Mouse (Mus musculus): ENCODE measurements around the gene Enpp1. TPM values are rescaled to one million over a fixed set of nuclear protein-coding genes. Genes with fewer than 3 reads are reported as not detected.

Enpp1 gene
- polyA plus RNA-seq, 1 experiment from 2014 or later, result 3.9 TPM

DNA sequence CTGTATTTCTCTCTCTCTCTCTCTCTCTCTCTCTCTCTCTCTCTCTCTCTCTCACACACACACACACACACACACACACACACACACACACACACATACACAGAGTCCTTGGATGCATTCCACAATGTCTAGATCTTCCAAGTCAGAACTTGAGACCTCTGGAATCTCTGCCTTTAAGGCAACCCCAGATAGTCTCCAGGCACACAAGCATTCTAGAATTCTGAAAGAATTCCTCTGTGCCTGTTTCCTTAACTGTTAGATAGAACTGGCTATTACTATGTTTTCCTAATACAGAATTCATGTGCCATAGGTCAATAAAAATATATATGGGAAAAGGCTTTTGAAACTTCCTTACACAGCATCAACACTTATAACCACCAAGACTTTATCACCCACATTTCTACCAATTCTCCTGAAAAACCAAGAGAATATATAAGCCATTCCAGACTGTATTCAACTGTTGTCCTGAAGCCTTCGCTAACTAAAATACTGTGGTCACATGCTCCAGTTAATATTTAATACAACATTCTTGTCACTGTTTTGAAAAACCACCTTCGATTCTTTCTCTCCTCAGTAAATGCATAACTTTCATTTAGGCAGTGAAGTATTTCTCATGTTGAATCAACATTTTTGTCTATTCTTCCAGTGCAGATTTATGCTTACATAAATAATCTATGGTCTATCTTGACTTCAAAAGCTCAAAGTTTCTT lies 5.4 kb downstream of the Enpp1 start:
- H3K4me1 ChIP-seq, result peaks cover 9% of the 10 kb centered on the region
- no peak for ATAC-seq (replicated peaks; ENCODE audit: low FRiP score)
- no peak overlapping the region for H3K9ac ChIP-seq
- 59% methylated on average over 2 of the region's 2 CpGs for WGBS
- H3K4me3 ChIP-seq (replicated peaks), result no peak overlapping the region
- H3K27ac ChIP-seq, result no peak overlapping the region
- H3K27me3 ChIP-seq, result peaks cover 10% of the 10 kb centered on the region; the same call in 1 of the 2 replicates
- no peak overlapping the region for H3K4me2 ChIP-seq
- H3K9me3 ChIP-seq (replicated peaks), result no peaks in the 10 kb centered on the region
- H3K36me3 ChIP-seq, result no peaks in the 10 kb centered on the region

- Histone ChIP-seq H3K36me3 (no peaks in the 10 kb centered on the region), H3K27me3 (no peaks in the 10 kb centered on the region), H3K4me3 (replicated peaks) (no peak overlapping the region), H3K4me2 (no peak overlapping the region), H3K27ac (no peak overlapping the region), H3K4me1 (no peaks in the 10 kb centered on the region), H3K9me3 (replicated peaks) (no peaks in the 10 kb centered on the region), H3K9ac (no peak overlapping the region)
- no peak for ATAC-seq (replicated peaks; ENCODE audit: low FRiP score)
- 70% methylated on average over 2 of the region's 2 CpGs for WGBS
These were observed 9.3 kb downstream of the Enpp1 start for GRCm38 (mm10) chr10:24702698-24703097.

DNA sequence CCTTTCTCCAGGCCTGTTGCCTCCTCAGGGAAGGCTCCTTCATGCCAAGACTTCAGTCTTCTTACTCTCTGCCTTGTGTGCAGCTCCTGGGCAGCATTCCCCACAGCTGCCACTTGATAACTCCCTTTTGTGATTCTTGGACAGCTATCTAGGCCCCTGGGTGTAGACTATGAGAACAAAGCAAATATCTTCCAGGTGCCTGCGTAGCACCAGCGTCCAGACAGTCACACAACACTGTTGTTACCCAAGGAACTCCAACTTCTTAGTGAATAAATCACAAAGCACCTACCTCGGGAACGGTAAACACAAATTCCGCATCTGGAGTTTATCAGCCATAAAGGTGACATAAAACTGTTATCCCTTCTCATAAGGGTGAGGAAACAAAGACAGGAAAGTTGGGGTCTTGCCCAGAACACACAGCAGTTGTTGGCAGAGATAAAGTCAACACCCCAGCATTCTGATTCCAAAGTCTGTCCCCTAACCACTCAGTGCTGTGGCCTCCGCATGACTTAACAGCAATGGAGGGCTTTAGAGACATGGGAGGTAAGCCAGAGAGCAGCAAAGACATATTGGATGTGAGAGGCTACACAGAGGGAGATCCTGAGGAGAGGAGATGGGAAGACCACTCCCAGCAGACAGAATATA lies 13.7 kb downstream of the Enpp1 start:
- Histone ChIP-seq H3K27ac (no peak overlapping the region), H3K27me3 (no peaks in the 10 kb centered on the region), H3K4me3 (replicated peaks) (no peak overlapping the region), H3K9ac (no peak overlapping the region), H3K9me3 (replicated peaks) (no peaks in the 10 kb centered on the region), H3K4me1 (no peaks in the 10 kb centered on the region), H3K4me2 (no peak overlapping the region), H3K36me3 (no peaks in the 10 kb centered on the region)
- no peak for ATAC-seq (replicated peaks; ENCODE audit: low FRiP score)
- WGBS, result 42% methylated on average over 6 of the region's 6 CpGs

- H3K27ac ChIP-seq, result no peak overlapping the region
- H3K4me2 ChIP-seq, result no peak overlapping the region
- no peak for ATAC-seq (replicated peaks; ENCODE audit: low FRiP score)
These were observed 15.2 kb downstream of the Enpp1 start for GRCm38 (mm10) chr10:24696761-24697160.

DNA sequence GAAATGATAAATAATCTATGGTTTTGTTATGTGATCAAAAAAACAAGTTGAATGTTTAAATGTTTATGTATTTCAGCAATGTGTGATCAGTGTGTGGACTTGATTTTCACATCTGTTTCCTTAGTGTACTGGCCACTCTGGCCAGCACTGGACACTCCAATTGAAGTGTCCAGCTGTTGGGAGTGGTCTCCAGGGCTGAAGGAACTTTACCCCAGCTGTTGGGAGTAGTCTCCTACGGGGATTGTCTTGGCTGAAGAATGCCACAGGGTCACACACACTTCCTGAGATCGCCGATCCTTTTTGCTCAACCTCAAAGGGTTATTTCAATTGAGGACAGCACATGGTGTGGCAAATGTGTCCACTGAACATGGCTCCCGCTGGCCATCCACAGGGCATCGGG lies 16.2 kb downstream of the Enpp1 start:
- Histone ChIP-seq H3K4me1 (no peaks in the 10 kb centered on the region), H3K27me3 (no peaks in the 10 kb centered on the region), H3K9me3 (replicated peaks) (no peaks in the 10 kb centered on the region), H3K4me2 (no peak overlapping the region), H3K9ac (no peak overlapping the region), H3K4me3 (replicated peaks) (no peak overlapping the region), H3K27ac (no peak overlapping the region), H3K36me3 (no peaks in the 10 kb centered on the region)
- ATAC-seq (replicated peaks; ENCODE audit: low FRiP score), result no peak
- WGBS, result 63% methylated on average over 5 of the region's 5 CpGs

More at GRCm38 (mm10) chr10:24696761-24697160, 15.2 kb downstream of the Enpp1 start:
- H3K9me3 ChIP-seq (replicated peaks), result no peaks in the 10 kb centered on the region
- H3K36me3 ChIP-seq, result no peaks in the 10 kb centered on the region
- H3K27me3 ChIP-seq, result no peaks in the 10 kb centered on the region
- no peak overlapping the region for H3K4me3 ChIP-seq (replicated peaks)
- H3K4me1 ChIP-seq, result no peaks in the 10 kb centered on the region
- WGBS, result 77% methylated on average over 3 of the region's 3 CpGs
- no peak overlapping the region for H3K9ac ChIP-seq

GRCm38 (mm10) chr10:24682518-24683104 lies 29.3 kb downstream of the Enpp1 start:
- 75% methylated on average over 7 of the region's 7 CpGs for WGBS

DNA sequence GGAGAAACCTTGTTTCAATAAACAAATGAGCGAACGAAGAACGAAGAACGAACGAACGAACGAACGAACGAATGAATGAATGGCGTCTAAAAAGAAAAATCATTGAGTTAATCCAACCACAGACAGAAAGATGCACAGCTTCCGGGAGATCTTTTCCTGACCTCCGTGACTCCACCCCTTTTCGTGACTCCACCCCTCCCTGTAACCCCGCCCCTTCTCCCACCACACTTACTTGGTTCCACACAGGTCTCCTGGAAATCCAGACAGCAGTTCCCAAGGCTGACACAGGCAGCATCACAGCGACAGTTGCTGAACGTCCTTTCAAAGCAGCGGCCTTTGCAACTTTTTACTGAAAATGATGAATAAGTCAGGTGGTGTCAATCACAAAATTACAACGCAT lies 34.3 kb downstream of the Enpp1 start:
- Histone ChIP-seq H3K4me2 (no peak overlapping the region), H3K27me3 (no peaks in the 10 kb centered on the region), H3K36me3 (no peaks in the 10 kb centered on the region), H3K9me3 (replicated peaks) (no peaks in the 10 kb centered on the region), H3K9ac (no peak overlapping the region), H3K4me1 (0 out of 2 replicates have a peak, but pooled peaks cover 4% of the 10 kb centered on the region), H3K4me3 (replicated peaks) (no peak overlapping the region), H3K27ac (no peak overlapping the region)
- ATAC-seq (replicated peaks; ENCODE audit: low FRiP score), result no peak
- 93% methylated on average over 18 of the region's 18 CpGs for WGBS

More at GRCm38 (mm10) chr10:24682518-24683104, 29.3 kb downstream of the Enpp1 start:
- H3K9ac ChIP-seq, result no peak overlapping the region
- 0 out of 2 replicates have a peak, but pooled peaks cover 4% of the 10 kb centered on the region for H3K4me1 ChIP-seq
- no peak overlapping the region for H3K4me2 ChIP-seq
- no peak overlapping the region for H3K27ac ChIP-seq
- no peaks in the 10 kb centered on the region for H3K9me3 ChIP-seq (replicated peaks)
- no peak overlapping the region for H3K4me3 ChIP-seq (replicated peaks)
- no peaks in the 10 kb centered on the region for H3K36me3 ChIP-seq
- no peak for ATAC-seq (replicated peaks; ENCODE audit: low FRiP score)
- no peaks in the 10 kb centered on the region for H3K27me3 ChIP-seq

DNA sequence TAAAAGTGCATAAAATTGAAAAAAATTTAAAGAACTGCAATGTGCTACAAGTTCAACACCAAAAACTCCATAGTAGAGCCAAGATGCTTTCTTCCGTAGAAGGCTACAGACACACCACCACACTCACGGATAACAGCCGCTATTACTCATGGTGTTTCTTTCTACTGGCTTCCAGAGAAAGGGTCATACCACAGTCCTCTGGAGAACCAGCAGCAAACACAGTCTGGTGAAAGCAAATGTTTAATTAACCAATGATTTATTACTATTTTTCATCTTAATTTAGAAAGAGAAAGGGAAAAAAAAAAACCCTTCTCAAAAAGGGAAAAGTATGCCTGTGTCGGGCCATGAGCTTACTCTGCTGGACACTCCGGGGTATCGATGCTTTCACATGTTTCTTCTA lies 37.7 kb downstream of the Enpp1 start:
- no peaks in the 10 kb centered on the region for H3K4me1 ChIP-seq
- 0 out of 2 replicates have a peak overlapping the region, but pooled peaks have one; percentile 9 for H3K27ac ChIP-seq
- ATAC-seq (replicated peaks; ENCODE audit: low FRiP score), result no peak
- H3K9me3 ChIP-seq (replicated peaks), result no peaks in the 10 kb centered on the region
- no peaks in the 10 kb centered on the region for H3K36me3 ChIP-seq
- 0 out of 2 replicates have a peak overlapping the region, but pooled peaks have one; percentile 9 for H3K4me2 ChIP-seq
- no peak overlapping the region for H3K4me3 ChIP-seq (replicated peaks)
- no peak overlapping the region for H3K9ac ChIP-seq
- H3K27me3 ChIP-seq, result no peaks in the 10 kb centered on the region
- 56% methylated on average over 6 of the region's 6 CpGs for WGBS

GRCm38 (mm10) chr10:24672948-24673347 lies 39.0 kb downstream of the Enpp1 start:
- H3K36me3 ChIP-seq, result no peaks in the 10 kb centered on the region
- no peak for ATAC-seq (replicated peaks; ENCODE audit: low FRiP score)
- no peak overlapping the region for H3K9ac ChIP-seq
- 97% methylated on average over 2 of the region's 2 CpGs for WGBS
- H3K27ac ChIP-seq, result no peak overlapping the region
- H3K4me1 ChIP-seq, result no peaks in the 10 kb centered on the region
- no peak overlapping the region for H3K4me3 ChIP-seq (replicated peaks)
- H3K27me3 ChIP-seq, result no peaks in the 10 kb centered on the region
- H3K9me3 ChIP-seq (replicated peaks), result no peaks in the 10 kb centered on the region
- no peak overlapping the region for H3K4me2 ChIP-seq

GRCm38 (mm10) chr10:24670548-24670947 lies 41.4 kb downstream of the Enpp1 start:
- Histone ChIP-seq H3K9me3 (replicated peaks) (no peaks in the 10 kb centered on the region), H3K4me1 (no peaks in the 10 kb centered on the region), H3K36me3 (no peaks in the 10 kb centered on the region), H3K4me3 (replicated peaks) (no peak overlapping the region), H3K9ac (no peak overlapping the region), H3K27me3 (no peaks in the 10 kb centered on the region), H3K27ac (no peak overlapping the region), H3K4me2 (no peak overlapping the region)
- 50% methylated on average over 6 of the region's 6 CpGs for WGBS
- peak; percentile 75 for ATAC-seq (replicated peaks; ENCODE audit: low FRiP score)

- ATAC-seq (replicated peaks; ENCODE audit: low FRiP score), result no peak
- Histone ChIP-seq H3K36me3 (no peaks in the 10 kb centered on the region), H3K4me2 (no peak overlapping the region), H3K4me3 (replicated peaks) (no peak overlapping the region), H3K9me3 (replicated peaks) (no peaks in the 10 kb centered on the region), H3K27ac (no peak overlapping the region), H3K4me1 (0 out of 2 replicates have a peak, but pooled peaks cover 2% of the 10 kb centered on the region), H3K27me3 (no peaks in the 10 kb centered on the region), H3K9ac (no peak overlapping the region)
- WGBS, result 88% methylated on average over 11 of the region's 11 CpGs
These were observed 60.9 kb downstream of the Enpp1 start for GRCm38 (mm10) chr10:24650990-24651569.
